Mouse (Mus musculus): ENCODE results near the gene Gimap1.

DNA sequence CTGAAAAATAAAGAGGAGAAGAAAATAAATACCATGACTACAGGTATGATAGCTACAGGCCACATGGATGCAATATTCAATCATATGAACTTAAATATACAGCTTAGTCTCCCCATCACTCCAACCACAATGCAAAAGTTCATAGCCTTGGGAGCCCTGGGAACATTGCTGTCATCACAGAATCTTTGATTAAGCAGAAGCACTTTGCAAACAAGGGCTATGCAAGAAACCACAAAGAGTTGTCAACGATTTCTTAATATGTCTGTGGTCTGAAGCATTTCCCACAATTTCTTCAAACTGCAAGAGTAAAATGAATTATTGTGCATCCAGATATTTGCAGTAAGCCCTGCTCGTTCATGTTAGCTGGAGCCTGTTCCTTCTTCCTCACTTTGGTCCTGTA lies 1.8 kb upstream of the Gimap1 start:
- TF ChIP-seq CTCF (IDR thresholded peaks at IDR 0.05) = no peak
- no peak for TF ChIP-seq POLR2A (IDR thresholded peaks at IDR 0.05; ENCODE audit: insufficient read depth, low read depth, low read length)
- no peak for TF ChIP-seq EP300 (IDR thresholded peaks at IDR 0.05; ENCODE audit: insufficient read depth, low read depth, low read length)

Measured in heart, adult 2 months (tissue).